Mouse (Mus musculus) kidney, postnatal 10 days (tissue): Measurements from ENCODE around the gene Cops8.

Experiments
- DNase-seq: peaks from one replicate; pipeline ENCODE4 v3.0.0; 2021; ENCODE audit warnings: mixed read lengths

Cops8 gene

DNA sequence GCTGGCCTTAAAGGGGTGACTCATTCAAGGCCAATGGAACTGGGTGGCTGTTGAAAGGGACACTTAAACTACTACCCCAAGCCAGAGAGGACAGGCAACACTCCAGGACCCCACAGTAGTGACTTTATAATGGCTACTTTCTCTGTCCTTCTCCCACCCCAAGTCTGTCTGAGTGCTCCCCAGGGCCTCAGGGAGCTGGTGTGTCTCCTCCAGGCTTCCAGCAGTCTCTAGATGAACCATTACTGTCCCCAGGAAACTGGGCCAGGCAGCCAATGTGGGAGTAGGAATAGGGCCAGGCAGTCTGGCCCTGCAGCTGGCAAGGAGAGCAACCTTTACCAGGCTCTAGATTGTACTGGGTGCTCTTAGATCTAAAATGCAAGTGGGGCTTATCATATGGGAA is 49.0 kb downstream of the Cops8 start:
- peak; percentile 27 for DNase-seq

- no peak for DNase-seq
Observed at GRCm38 (mm10) chr1:90652553-90652952, 49.8 kb downstream of the Cops8 start.

GRCm38 (mm10) chr1:90656492-90657245 is 53.9 kb downstream of the Cops8 start:
- DNase-seq, result peak; percentile 56

GRCm38 (mm10) chr1:90657292-90658050 is 54.7 kb downstream of the Cops8 start:
- DNase-seq, result no peak

DNA sequence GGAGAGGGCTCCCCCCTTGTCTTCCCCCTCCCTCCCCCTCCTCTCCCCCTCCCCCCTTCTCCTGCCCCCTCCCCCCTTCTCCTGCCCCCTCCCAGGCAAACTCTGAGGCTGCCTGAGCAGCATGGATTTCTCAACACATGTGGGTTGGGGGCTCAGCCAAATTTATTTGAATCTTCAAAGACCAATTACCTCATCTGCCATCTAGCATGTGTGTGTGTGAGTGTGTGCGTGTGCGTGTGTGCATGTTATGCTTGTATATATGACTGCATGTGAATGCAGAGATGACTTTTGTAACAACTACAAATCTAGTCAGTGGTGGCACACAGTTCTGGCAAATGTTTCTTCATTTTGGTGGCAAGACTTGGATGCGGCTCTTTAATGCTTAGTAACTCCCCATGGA is 55.8 kb downstream of the Cops8 start:
- DNase-seq, result no peak

GRCm38 (mm10) chr1:90660150-90660549 is 57.4 kb downstream of the Cops8 start:
- no peak for DNase-seq

DNA sequence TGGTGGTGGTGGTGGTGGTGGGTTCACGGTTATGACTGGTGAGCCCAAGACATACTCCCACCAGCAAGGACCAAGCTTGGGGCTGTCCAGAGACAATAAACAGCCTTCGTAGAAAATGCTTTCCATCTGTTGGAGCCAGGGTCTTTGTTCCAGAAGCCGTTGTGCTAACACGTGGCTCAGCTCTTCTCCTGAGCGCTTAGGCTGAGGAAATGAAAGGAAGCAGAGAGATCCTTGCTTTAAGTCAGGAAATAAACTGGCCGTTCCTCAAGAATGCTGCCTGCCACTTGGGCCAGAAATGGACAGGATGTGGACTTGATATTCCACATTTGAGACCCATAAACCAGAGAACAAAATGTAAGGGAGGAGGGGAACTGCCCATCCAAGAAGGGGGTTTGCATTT is 59.7 kb downstream of the Cops8 start:
- DNase-seq, result peak; percentile 50
